Mouse (Mus musculus) liver, embryonic 14.5 days (tissue): Measurements from ENCODE around the gene Arid1a. TPM values are rescaled to one million over a fixed set of nuclear protein-coding genes. Genes with fewer than 3 reads are reported as not detected.

Experiments
- ATAC-seq: fragments of 200-750 bp; cut with Nextera tagmentation; 2 replicates; pipeline ENCODE4 v1.8.0; 2017; ENCODE audit warnings: moderate number of reproducible peaks, mild to moderate bottlenecking, moderate library complexity; ENCODE audit not compliant: insufficient read depth
- DNase-seq, 3 experiments: peaks; one replicate each; pipeline ENCODE4 v3.0.0-alpha.2; 2012 to 2013; ENCODE audit warnings: low read depth in 3 of 3, low spot score in 3 of 3
- H3K27ac ChIP-seq: fragments of 300-500 bp; sonication (generic); 2 replicates; pipeline ENCODE4 v1.5.1; 2014; ENCODE audit warnings: moderate library complexity, mild to moderate bottlenecking, control low read depth, inconsistent platforms
- H3K27me3 ChIP-seq: fragments of 300-500 bp; sonication (generic); 2 replicates; pipeline ENCODE4 v1.6.1; 2014; ENCODE audit warnings: mild to moderate bottlenecking, low read length, moderate library complexity; ENCODE audit not compliant: control insufficient read depth, insufficient read depth
- H3K36me3 ChIP-seq: fragments of 300-500 bp; sonication (generic); replicated peaks from 2 replicates; pipeline ENCODE4 v1.6.1; 2014; ENCODE audit warnings: low read depth; ENCODE audit not compliant: control insufficient read depth, insufficient read depth
- H3K4me1 ChIP-seq, 2 experiments: fragments of 200-500 bp in 1 of 2; fragments of 300-500 bp in 1 of 2; sonication (generic) in 1 of 2; replicated peaks; 2 replicates each; pipeline ENCODE4 v1.6.1; 2012 to 2014; ENCODE audit warnings: antibody characterized with exemption in 1 of 2, inconsistent platforms in 1 of 2, low read length in 1 of 2; ENCODE audit not compliant: control insufficient read depth in 2 of 2, insufficient read depth in 2 of 2
- H3K4me2 ChIP-seq: fragments of 300-500 bp; sonication (generic); 2 replicates; pipeline ENCODE4 v1.6.1; 2014; ENCODE audit warnings: low read depth, mild to moderate bottlenecking, control low read depth, moderate library complexity
- H3K4me3 ChIP-seq, 2 experiments: fragments of 200-500 bp in 1 of 2; fragments of 300-500 bp in 1 of 2; sonication (generic) in 1 of 2; 2 replicates each; pipeline ENCODE4 v1.5.1; 2012 to 2014; ENCODE audit warnings: low read depth in 2 of 2, low read length in 2 of 2, mild to moderate bottlenecking in 2 of 2, control low read depth in 1 of 2, inconsistent platforms in 1 of 2, moderate library complexity in 1 of 2; ENCODE audit not compliant: insufficient read depth in 1 of 2
- H3K9ac ChIP-seq: fragments of 300-500 bp; sonication (generic); replicated peaks from 2 replicates; pipeline ENCODE4 v1.6.1; 2014; ENCODE audit warnings: mild to moderate bottlenecking, control low read depth, moderate library complexity
- H3K9me3 ChIP-seq: fragments of 300-500 bp; sonication (generic); 2 replicates; pipeline ENCODE4 v1.6.1; 2016; ENCODE audit warnings: low read length, mixed read lengths; ENCODE audit not compliant: control insufficient read depth
- CTCF ChIP-seq: IDR thresholded peaks from 2 replicates; pipeline ENCODE4 v1.5.1; 2016; ENCODE audit warnings: antibody characterized with exemption, low read depth, control low read depth
- EP300 ChIP-seq: IDR thresholded peaks from 2 replicates; pipeline ENCODE4 v1.6.1; 2016; ENCODE audit warnings: antibody characterized with exemption, low read depth
- WGBS: fragments of 180-500 bp; shearing (Covaris S2); extraction: QIAGEN DNeasy Blood & Tissue Kit; methylation state at CpG from one replicate; pipeline ENCODE4 v1.1.7; 2014; ENCODE audit not compliant: insufficient replicate concordance; 5-methylcytosine and 5-hydroxymethylcytosine counted together
- polyA plus RNA-seq, 2 experiments: library from polyadenylated mRNA; depleted of rRNA in 1 of 2; stranded (reverse) in 1 of 2; unstranded in 1 of 2; fragments of >200 nt; fragmentation: Nextera tagmentation in 1 of 2; extraction: Ambion mirVana in 1 of 2; gene quantifications; 2 replicates each; pipeline versions ENCODE4 v1.2.1 to v1.2.3; 2012 to 2014

Arid1a gene
- 11.9 and 12.0 TPM in 2 replicates for polyA plus RNA-seq (2012; rRNA removed)
- polyA plus RNA-seq (2014; fragmentation: Nextera tagmentation; extraction: Ambion mirVana): 7.4 and 7.8 TPM in 2 replicates

GRCm38 (mm10) chr4:133756514-133757268 lies at the start of gene Arid1a:
Gene Arid1a (minus strand): TSS chr4:133756769.
- DNase-seq (peak; percentile 92 to 94 (median 92)), ATAC-seq (peak; percentile 55)
- peak within 1 kb of the TSS; percentile 76 for H3K4me2 ChIP-seq
- H3K27ac ChIP-seq: peak within 1 kb of the TSS; percentile 94
- H3K9me3 ChIP-seq: no peaks in the 10 kb centered on the region
- under 1% methylated on average over 40 of the region's 40 CpGs for WGBS
- no peaks in the 10 kb centered on the region for H3K27me3 ChIP-seq
- H3K4me1 ChIP-seq: peaks cover 16 to 22% of the 10 kb centered on the region in 2 experiments
- TF ChIP-seq CTCF: no peak
- peak; percentile 19; the same call in 1 of the 2 replicates for TF ChIP-seq EP300
- H3K4me3 ChIP-seq: peak within 1 kb of the TSS; percentile 80 to 90
- H3K36me3 ChIP-seq: no peaks in the 10 kb centered on the region
- H3K9ac ChIP-seq: peak within 1 kb of the TSS; percentile 99

GRCm38 (mm10) chr4:133804401-133805263 lies 48.1 kb upstream of the Arid1a start:
- no peak for ATAC-seq
- Histone ChIP-seq H3K4me1 (0 out of 4 replicates have a peak, but pooled peaks cover 0 to 3% of the 10 kb centered on the region in 2 experiments), H3K9ac (no peak overlapping the region), H3K4me2 (no peak overlapping the region), H3K27me3 (no peaks in the 10 kb centered on the region), H3K27ac (no peak overlapping the region), H3K4me3 (no peak overlapping the region), H3K36me3 (no peaks in the 10 kb centered on the region), H3K9me3 (no peaks in the 10 kb centered on the region)
- TF ChIP-seq CTCF (no peak), EP300 (no peak)
- 35% methylated on average over 15 of the region's 15 CpGs for WGBS
- no peak for DNase-seq

GRCm38 (mm10) chr4:133800589-133800988 lies 44.0 kb upstream of the Arid1a start:
- Histone ChIP-seq H3K4me1 (0 out of 4 replicates have a peak, but pooled peaks cover 0 to 3% of the 10 kb centered on the region in 2 experiments), H3K9ac (no peak overlapping the region), H3K27me3 (no peaks in the 10 kb centered on the region), H3K36me3 (no peaks in the 10 kb centered on the region), H3K4me3 (no peak overlapping the region), H3K27ac (no peak overlapping the region), H3K4me2 (no peak overlapping the region), H3K9me3 (no peaks in the 10 kb centered on the region)
- 46% methylated on average over 6 of the region's 6 CpGs for WGBS
- no peak for TF ChIP-seq CTCF
- no peak for TF ChIP-seq EP300
- ATAC-seq (no peak), DNase-seq (no peak)

GRCm38 (mm10) chr4:133793269-133793668 lies 36.7 kb upstream of the Arid1a start:
- Histone ChIP-seq H3K9ac (no peak overlapping the region), H3K9me3 (no peaks in the 10 kb centered on the region), H3K4me3 (no peak overlapping the region), H3K4me2 (no peak overlapping the region), H3K4me1 (no peaks in the 10 kb centered on the region), H3K27ac (no peak overlapping the region), H3K27me3 (no peaks in the 10 kb centered on the region), H3K36me3 (no peaks in the 10 kb centered on the region)
- TF ChIP-seq EP300 (no peak), CTCF (no peak)
- 60% methylated on average over 3 of the region's 3 CpGs for WGBS
- ATAC-seq: no peak
- DNase-seq: no peak
